Mouse (Mus musculus) bone marrow macrophage, adult 2 months (primary cell): ENCODE measurements around the gene Creb1.

Source experiments
- CTCF ChIP-seq: IDR thresholded peaks from 2 replicates; pipeline ENCODE4 v1.5.1; 2012; ENCODE audit warnings: low read depth, mild to moderate bottlenecking, low read length, moderate library complexity
- POLR2A ChIP-seq: IDR thresholded peaks from 2 replicates; pipeline ENCODE4 v1.6.1; 2012; ENCODE audit warnings: mild to moderate bottlenecking, low read depth, low read length, borderline replicate concordance

DNA sequence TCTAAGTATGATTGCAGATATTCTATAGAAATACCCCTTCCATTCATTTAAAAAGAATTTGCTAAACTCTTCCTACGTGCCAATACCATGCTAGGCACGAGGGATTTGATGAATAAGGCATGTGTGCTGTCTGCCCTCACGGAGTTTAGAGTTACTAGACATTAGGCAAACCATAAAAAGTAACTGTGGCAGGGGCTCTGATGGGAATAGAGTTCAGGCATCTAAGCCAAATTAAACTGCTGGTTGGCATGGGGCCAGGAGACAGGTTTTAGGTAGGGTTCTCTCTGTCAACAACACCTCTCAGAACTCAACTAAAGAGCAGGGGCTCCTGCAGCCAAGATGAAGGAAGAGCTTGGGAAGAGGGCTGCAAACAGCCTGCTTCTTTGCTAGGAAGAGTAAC is 10.7 kb upstream of the Creb1 start:
- TF ChIP-seq POLR2A (no peak), CTCF (no peak)
